Mouse (Mus musculus) embryonic fibroblast, embryonic 13.5 days (primary cell): Measurements from ENCODE around the gene Ctsg. TPM values are rescaled to one million over a fixed set of nuclear protein-coding genes. Genes with fewer than 3 reads are reported as not detected.
"Not testable (repeated sequence)": the region's sequence is repeated elsewhere in the genome, so short reads cannot be mapped to it uniquely, and the experiment has no call there.

ENCODE experiments used
- H3K27ac ChIP-seq: 2 replicates; pipeline ENCODE4 v1.5.1; 2012; ENCODE audit warnings: low read length, control low read depth, inconsistent platforms; ENCODE audit not compliant: insufficient read depth
- H3K4me1 ChIP-seq: 2 replicates; pipeline ENCODE4 v1.6.1; 2011; ENCODE audit warnings: low read length; ENCODE audit not compliant: control insufficient read depth, insufficient read depth
- H3K4me3 ChIP-seq: 2 replicates; pipeline ENCODE4 v1.5.1; 2011; ENCODE audit warnings: mild to moderate bottlenecking, control low read depth, low read length; ENCODE audit not compliant: insufficient read depth
- CTCF ChIP-seq: IDR thresholded peaks from 2 replicates; pipeline ENCODE4 v1.5.1; 2011; ENCODE audit warnings: mild to moderate bottlenecking, control low read depth, low read length, moderate library complexity, borderline replicate concordance; ENCODE audit not compliant: insufficient read depth
- POLR2A ChIP-seq: IDR thresholded peaks from 2 replicates; pipeline ENCODE4 v1.6.1; 2011; ENCODE audit warnings: low read depth, mild to moderate bottlenecking, control low read depth, low read length, moderate library complexity
- polyA plus RNA-seq: library from polyadenylated mRNA; stranded (reverse); fragments of >200 nt; gene quantifications from 2 replicates; pipeline ENCODE4 v1.2.4, GENCODE M21; 2011; ENCODE audit warnings: low read depth; ENCODE audit not compliant: missing spikeins, insufficient read length

Ctsg gene
- polyA plus RNA-seq: not detected in 2 replicates

DNA sequence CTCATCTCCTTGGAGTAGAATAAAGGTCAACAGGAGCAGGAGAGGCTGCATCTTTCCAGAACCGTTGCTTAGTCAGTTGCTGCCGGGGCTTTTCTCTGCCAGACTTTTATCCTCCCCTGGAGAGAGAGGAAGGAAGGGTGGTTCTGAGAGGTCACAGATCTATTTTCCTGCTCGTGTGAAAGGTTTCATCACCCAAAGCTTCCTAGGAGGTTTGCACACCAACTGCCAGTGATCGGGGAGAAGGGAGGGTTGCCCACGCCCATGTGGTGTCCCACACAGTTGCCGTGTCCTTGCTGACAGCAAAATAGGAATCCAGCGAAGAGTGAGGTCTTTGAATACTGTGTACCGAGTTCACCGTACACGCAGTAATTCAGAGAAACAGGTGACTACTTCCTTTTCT, at the start of gene Ctsg:
TSS of gene Ctsg (minus strand) at position 189 of the 400 bp plus-strand sequence.
- Histone ChIP-seq H3K4me3 (no peak within 1 kb of the TSS), H3K4me1 (no peaks in the 10 kb centered on the region), H3K27ac (no peak within 1 kb of the TSS)
- no peak for TF ChIP-seq POLR2A
- TF ChIP-seq CTCF: no peak

DNA sequence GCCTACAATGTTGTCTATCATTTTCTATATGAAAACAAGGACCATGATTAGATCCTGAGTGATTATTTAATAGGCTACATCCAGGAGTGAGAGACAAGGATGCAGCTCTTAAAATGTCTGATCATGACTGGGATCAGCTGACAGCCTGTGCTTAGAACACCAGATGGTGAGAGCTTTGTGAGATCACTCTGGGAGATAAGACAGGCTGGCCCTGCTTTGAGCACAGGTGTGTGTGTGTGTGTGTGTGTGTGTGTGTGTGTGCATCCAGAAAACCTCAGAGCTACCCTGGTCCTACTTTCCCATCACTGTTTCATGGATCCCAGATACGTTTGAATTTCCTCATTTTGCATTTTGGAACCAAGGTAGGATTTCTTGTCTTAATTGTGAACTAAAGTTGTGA, 31.3 kb upstream of the Ctsg start:
- not testable (repeated sequence) for H3K4me3 ChIP-seq, H3K27ac ChIP-seq, H3K4me1 ChIP-seq

DNA sequence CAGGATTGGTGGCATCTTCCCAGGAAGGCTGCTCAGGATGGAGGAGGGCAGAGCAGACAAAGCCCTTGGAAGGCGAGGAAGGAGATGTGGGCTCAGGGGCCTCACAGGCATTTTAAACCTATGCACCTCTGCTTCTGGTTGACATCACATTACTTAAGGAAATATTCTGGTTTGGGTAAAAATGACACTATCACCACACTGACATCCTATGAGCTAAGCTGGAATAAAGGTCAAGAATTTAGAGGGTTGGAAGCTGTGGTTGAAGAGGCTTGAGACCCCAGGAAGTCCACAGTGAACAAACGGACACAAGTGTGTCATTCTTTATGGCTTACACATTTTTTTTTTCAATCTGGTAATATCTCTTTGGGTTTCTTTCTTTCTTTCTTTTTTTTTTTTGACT, 30.1 kb upstream of the Ctsg start, which contains the start of gene Gzmd:
TSS of gene Gzmd (minus strand) at position 101 of the 400 bp plus-strand sequence.
- H3K4me3 ChIP-seq, H3K27ac ChIP-seq: not testable (repeated sequence)

DNA sequence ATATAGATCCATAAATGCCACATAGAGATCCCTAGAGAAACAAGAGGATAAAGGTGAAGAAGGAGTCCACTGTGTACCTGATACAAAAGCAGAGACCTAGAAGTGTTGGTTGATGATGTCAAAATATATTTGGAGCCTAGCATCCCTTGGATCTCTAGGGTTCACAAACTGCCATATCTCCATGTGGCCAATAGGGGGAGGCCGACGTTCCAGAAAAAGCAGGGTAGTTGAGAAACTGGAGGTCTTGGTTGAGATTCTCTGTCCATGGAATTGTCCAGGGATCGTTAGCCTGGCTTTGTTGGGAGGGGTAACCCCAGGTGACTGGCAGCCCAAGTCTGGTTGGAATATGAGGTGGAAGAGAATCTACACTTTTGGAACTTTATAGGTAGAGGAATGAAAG, 26.0 kb upstream of the Ctsg start:
- H3K27ac ChIP-seq: no peak overlapping the region
- no peaks in the 10 kb centered on the region for H3K4me1 ChIP-seq
- TF ChIP-seq POLR2A (no peak), CTCF (no peak)
- H3K4me3 ChIP-seq: no peak overlapping the region

More for the DNA sequence above, 30.1 kb upstream of the Ctsg start, which contains the start of gene Gzmd:
- H3K4me1 ChIP-seq: not testable (repeated sequence)

DNA sequence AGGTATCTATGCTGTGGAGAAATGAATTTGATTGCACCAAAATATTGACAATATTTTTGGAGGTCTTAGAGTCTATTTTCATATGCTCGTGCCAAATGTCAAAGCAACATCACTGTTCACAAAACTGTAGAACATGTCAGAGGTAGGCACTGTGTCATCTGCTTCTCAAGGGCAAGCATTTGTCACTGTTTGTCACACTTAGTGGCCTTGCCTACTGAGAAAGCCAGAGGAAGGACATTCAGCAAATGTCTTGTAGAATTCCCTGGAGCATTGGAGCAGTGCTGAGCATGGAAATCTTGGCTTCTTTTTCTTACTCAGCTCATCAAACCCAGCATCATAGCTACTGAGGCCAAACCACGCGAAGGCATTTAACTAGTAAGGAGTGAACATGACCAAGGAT, 21.1 kb upstream of the Ctsg start:
- no peak overlapping the region for H3K4me3 ChIP-seq
- H3K27ac ChIP-seq: no peak overlapping the region
- no peaks in the 10 kb centered on the region for H3K4me1 ChIP-seq
- no peak for TF ChIP-seq CTCF
- no peak for TF ChIP-seq POLR2A

DNA sequence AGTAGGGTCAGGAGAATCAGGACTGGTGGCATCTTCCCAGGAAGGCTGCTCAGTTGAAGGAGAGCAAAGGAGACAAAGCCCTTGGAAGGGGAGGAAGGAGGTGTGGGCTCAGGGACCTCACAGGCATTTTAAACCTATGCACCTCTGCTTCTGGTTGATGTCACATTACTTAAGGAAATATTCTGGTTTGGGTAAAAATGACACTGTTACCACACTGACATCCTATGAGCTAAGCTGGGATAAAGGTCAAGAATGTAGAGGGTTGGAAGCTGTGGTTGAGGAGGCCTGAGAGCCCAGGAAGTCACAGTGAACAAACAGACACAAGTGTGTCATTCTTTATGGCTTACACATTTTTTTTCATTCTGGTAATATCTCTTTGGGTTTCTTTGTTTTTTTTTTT, 18.2 kb upstream of the Ctsg start, which contains the start of gene Gzme:
TSS of gene Gzme (minus strand) at position 101 of the 400 bp plus-strand sequence.
- Histone ChIP-seq H3K27ac (no peak within 1 kb of the TSS), H3K4me1 (no peaks in the 10 kb centered on the region), H3K4me3 (no peak within 1 kb of the TSS)
- no peak for TF ChIP-seq CTCF
- TF ChIP-seq POLR2A: no peak

DNA sequence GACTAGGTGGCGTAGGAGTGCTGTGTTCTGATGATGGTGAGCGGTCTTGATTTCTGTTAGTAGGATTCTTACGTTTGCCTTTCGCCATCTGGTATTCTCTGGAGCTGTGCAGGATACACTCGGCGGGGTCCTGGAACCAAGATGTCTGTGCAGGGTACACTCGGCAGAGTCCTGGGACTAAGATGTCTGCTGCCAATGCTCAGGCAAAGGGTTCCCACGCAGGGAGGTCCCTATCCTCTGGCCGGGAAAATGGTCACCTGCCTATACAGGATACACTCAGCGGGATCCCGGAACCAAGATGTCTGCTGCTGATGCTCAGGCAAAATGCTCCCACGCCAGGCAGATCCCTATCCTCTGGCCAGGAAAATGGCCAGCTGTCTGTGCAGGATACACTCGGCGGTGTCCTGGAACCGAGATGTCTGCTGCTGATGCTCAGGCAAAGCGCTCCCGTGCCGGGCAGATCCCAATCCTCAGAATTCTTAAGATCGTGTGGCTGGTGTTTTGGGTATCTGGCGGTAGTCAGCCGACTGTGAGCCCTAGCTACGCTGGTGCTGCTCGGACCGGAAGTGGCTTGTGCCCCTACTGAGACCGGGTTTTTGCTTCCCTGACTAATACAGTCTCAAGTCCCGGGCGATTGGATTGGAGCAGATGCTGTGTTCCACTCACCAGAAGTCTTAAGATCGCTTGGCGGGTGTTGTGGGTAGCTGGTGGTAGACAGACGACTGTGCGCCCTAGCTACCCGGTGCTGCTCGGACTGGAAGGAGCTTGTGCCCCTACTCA, 13.3 kb upstream of the Ctsg start:
- not testable (repeated sequence) for H3K4me1 ChIP-seq, H3K4me3 ChIP-seq, H3K27ac ChIP-seq

DNA sequence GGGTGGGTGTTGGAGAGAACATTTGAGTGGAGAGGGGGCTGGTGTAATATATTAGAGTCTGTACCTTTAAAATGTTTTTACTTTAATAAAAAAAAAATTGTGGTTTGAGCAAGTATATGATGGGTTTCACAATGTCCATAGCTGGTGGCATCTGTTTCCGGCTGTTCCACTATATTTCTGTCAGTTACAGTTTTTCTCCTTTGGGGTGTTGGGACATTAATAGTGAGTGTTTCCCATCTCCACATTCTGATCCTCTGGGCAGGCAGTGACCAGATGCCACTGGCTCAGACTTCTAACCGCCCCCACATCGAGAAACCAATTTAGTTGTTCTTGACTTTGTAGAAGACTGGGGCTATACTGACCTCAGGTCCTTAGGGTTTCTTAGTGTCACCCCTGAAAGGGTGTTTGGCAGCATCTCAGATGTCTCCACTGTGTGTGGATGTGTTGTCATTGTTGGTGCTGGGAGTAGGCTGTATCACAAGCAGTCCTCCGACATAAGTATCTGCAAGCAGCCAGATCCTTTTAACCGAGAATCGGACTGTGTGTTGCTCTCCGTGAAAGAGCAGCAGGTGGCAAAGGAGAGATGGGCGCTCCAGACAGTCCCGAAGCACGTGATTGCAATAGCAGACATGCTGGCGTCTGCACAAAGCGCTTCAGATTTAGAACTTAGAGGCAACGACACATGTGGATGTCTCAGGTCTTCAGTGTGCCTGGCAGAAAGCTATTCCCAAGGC, 3.2 kb upstream of the Ctsg start:
- TF ChIP-seq POLR2A: no peak
- no peak for TF ChIP-seq CTCF
- H3K4me1 ChIP-seq: no peaks in the 10 kb centered on the region

DNA sequence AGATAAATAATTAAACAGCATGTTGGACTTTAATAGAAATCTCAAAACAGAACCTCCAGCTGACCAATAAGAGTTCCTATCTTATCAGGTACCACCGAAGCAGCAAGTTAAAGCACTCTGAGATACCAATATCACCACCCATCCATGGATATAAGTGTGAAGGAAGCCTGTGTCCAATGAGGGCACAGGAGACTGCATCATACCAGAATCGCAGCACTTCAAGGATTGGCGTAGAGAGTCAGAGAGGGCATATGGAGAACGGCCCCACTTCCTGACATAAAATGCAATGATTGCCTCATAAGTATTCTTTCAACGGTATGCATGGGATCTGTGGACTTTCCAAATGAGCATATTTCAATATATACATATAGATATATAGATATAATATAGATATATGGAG, 2.6 kb upstream of the Ctsg start:
- no peak overlapping the region for H3K4me3 ChIP-seq
- TF ChIP-seq POLR2A (no peak), CTCF (no peak)
- no peaks in the 10 kb centered on the region for H3K4me1 ChIP-seq
- no peak overlapping the region for H3K27ac ChIP-seq

More for the DNA sequence above, 3.2 kb upstream of the Ctsg start:
- no peak overlapping the region for H3K4me3 ChIP-seq
- H3K27ac ChIP-seq: no peak overlapping the region

DNA sequence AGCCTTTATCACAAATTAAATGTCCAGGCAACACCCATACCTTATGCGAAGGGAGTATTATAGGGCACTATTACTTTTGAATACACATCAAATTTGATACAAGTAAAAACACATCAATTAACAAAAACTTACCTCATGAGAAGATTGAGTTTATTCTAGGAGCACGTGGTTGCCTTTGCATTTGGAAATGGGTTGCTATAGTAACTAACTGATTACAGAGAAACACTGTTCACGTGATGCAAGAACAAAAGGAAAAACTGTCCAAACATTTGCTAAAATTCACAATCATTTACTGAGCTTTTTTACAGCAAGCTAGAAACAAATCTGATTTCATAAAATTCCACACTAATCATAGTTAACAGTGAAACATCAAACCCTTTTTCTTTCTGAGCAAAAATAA, 1.1 kb upstream of the Ctsg start:
- Histone ChIP-seq H3K4me1 (no peaks in the 10 kb centered on the region), H3K27ac (no peak overlapping the region), H3K4me3 (no peak overlapping the region)
- TF ChIP-seq POLR2A: no peak
- no peak for TF ChIP-seq CTCF
